Mouse (Mus musculus): ENCODE data around the gene Arid2.

DNA sequence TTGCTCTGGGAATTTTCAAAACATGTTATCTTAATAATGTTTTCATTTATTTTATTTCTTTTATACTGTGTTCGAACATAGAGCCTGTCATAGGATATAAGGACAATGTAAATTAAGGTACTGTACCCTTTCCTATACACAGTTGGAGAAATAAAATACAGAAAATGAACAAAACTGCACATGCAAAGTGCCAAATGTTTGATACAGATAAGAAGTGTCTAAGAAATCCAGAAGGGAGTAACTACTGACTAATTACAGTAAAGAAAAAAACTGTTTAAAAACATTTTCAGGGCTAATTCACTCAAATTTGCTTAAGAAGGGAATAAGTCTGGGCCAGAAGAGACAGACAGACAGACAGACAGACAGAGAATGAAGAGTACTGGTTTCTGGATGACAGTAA, 166.0 kb downstream of the Arid2 start:
- TF ChIP-seq CTCF (IDR thresholded peaks at IDR 0.05; ENCODE audit: extremely low read depth, insufficient read depth, insufficient read length, insufficient replicate concordance) = no peak
- no peak for TF ChIP-seq POLR2A (IDR thresholded peaks at IDR 0.05; ENCODE audit: low read depth, low read length)
